Mouse (Mus musculus) heart, adult 2 months (tissue): ENCODE results near the gene Anapc11. TPM values are rescaled to one million over a fixed set of nuclear protein-coding genes. Genes with fewer than 3 reads are reported as not detected.

Source experiments
- DNase-seq, 2 experiments: peaks; one replicate each; pipeline ENCODE4 v3.0.0; 2021
- H3K27ac ChIP-seq: fragments of 200-600 bp; 2 replicates; pipeline ENCODE4 v1.8.1; 2022
- H3K27me3 ChIP-seq: fragments of 200-500 bp; 2 replicates; pipeline ENCODE4 v1.6.1; 2012; ENCODE audit warnings: mild to moderate bottlenecking, low read length, inconsistent platforms, mixed read lengths; ENCODE audit not compliant: control insufficient read depth, insufficient read depth
- H3K36me3 ChIP-seq: fragments of 200-500 bp; 2 replicates; pipeline ENCODE4 v1.6.1; 2012; ENCODE audit warnings: low read length, inconsistent platforms; ENCODE audit not compliant: control insufficient read depth, insufficient read depth
- H3K4me1 ChIP-seq: fragments of 200-500 bp; 2 replicates; pipeline ENCODE4 v1.6.1; 2011; ENCODE audit warnings: low read length; ENCODE audit not compliant: control insufficient read depth, insufficient read depth
- H3K4me3 ChIP-seq: fragments of 200-600 bp; 2 replicates; pipeline ENCODE4 v1.8.1; 2022
- H3K79me2 ChIP-seq: fragments of 200-500 bp; replicated peaks from 2 replicates; pipeline ENCODE4 v1.6.1; 2012; ENCODE audit warnings: mild to moderate bottlenecking, inconsistent platforms, low read length, moderate library complexity, mixed read lengths; ENCODE audit not compliant: control insufficient read depth, insufficient read depth
- H3K9ac ChIP-seq: fragments of 200-500 bp; 2 replicates; pipeline ENCODE4 v1.6.1; 2012; ENCODE audit warnings: low read depth, mild to moderate bottlenecking, control low read depth, inconsistent platforms, low read length, mixed read lengths
- CTCF ChIP-seq: fragments of 200-600 bp; IDR thresholded peaks from 2 replicates; pipeline ENCODE4 v1.8.1; 2022; ENCODE audit warnings: antibody characterized with exemption, mild to moderate bottlenecking, moderate library complexity
- EP300 ChIP-seq: fragments of 200-500 bp; IDR thresholded peaks from 2 replicates; pipeline ENCODE4 v1.6.1; 2011; ENCODE audit warnings: low read depth, low read length, control low read depth; ENCODE audit not compliant: insufficient read depth
- POLR2A ChIP-seq: fragments of 200-500 bp; IDR thresholded peaks from 2 replicates; pipeline ENCODE4 v1.6.1; 2011; ENCODE audit warnings: mild to moderate bottlenecking, low read depth, low read length, control low read depth; ENCODE audit not compliant: insufficient read depth
- WGBS: fragments of 180-500 bp; shearing (Covaris S2); methylation state at CpG from one replicate; pipeline ENCODE4 v1.1.7; 2018; 5-methylcytosine and 5-hydroxymethylcytosine counted together
- intact Hi-C: fragments of 180-260 bp; cut with DNase I; formaldehyde crosslinking; loops from one replicate; pipeline ENCODE4 v1.15.1; 2025
- polyA plus RNA-seq: library from polyadenylated mRNA; depleted of rRNA; stranded (reverse); fragments of >200 nt; gene quantifications from 2 replicates; pipeline ENCODE4 v1.2.3, GENCODE M21; 2012
- total RNA-seq, 2 experiments: library from RNA; stranded (reverse); gene quantifications; 2 replicates each; pipeline ENCODE4 v1.2.3; 2021

Gene Anapc11
- total and polyA plus RNA-seq, 3 experiments = 79.9 to 105 (median 89.0) TPM

DNA sequence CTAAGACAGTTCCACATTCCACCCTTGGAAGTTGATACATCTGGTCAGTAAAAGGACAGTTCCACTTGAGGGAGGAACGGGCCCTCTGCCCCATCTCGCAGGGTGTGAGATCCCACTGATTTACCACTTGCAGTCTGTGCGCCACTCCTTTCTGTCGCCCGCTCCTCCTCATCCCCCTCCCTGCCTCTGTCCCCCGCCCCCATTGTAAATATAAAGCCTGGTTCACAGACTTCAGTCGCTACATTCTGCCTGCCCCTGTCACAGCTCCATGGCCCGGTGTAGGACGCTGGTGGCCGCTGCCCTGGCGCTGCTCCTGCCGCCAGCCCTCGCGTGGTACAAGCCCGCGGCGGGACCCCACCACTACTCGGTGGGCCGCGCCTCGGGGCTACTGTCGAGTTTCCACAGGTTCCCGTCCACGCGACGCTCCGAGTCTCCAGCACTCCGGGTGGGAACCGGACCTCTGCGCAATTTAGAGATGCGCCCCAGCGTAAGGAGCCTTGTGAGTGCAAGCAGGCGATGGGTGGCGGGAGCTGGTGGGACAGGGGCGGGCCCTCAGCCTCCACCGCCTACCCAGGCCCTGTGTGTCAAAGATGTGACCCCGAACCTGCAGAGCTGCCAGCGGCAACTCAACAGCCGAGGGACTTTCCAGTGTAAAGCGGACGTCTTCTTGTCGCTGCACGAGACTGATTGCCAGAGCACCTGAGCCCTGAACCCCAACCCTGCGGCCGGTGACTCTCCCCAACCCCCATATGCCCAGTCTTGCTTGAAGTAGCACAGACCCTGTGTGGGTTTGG lies 10.2 kb downstream of the Anapc11 start, which contains the start of gene Npb:
TSS of gene Npb (plus strand) at position 237 of the 794 bp plus-strand sequence.
- intact Hi-C loops = no loop called here
- Histone ChIP-seq H3K4me3 (no peak within 1 kb of the TSS), H3K27ac (no peak within 1 kb of the TSS), H3K27me3 (no peaks in the 10 kb centered on the region), H3K36me3 (no peaks in the 10 kb centered on the region), H3K79me2 (no peaks in the 10 kb centered on the region), H3K4me1 (peaks cover 4% of the 10 kb centered on the region), H3K9ac (no peak within 1 kb of the TSS; the same call in 1 of the 2 replicates)
- 23% methylated on average over 45 of the region's 45 CpGs for WGBS
- DNase-seq = no peak
- TF ChIP-seq EP300 (no peak), POLR2A (no peak), CTCF (no peak)

DNA sequence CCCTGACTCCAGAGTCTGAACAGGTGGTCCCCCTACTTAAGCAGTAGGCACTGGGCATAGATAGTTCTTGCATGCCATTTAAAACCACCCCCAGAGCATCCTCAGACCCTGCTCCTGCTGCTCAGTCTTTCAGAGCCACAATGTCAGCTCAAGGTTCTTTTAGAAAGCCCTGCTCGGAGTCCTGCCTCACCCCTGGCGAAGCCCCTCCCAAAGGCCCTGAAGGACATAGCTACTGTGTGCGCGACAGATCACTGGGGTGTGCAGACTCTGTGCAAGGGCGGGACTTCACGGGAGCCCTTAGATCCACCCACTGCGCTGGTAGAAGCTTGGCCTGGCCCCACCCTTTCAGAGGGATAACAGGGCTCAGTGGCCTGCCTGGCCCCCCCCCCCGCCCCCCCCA lies 11.0 kb downstream of the Anapc11 start:
- Histone ChIP-seq H3K36me3 (no peaks in the 10 kb centered on the region), H3K27ac (no peak overlapping the region), H3K79me2 (no peaks in the 10 kb centered on the region), H3K4me3 (no peak overlapping the region), H3K9ac (no peak overlapping the region), H3K4me1 (peaks cover 4% of the 10 kb centered on the region), H3K27me3 (no peaks in the 10 kb centered on the region)
- no peak for DNase-seq
- TF ChIP-seq POLR2A = no peak
- no peak for TF ChIP-seq EP300
- no peak for TF ChIP-seq CTCF
- intact Hi-C loops = no loop called here
- WGBS = 66% methylated on average over 8 of the region's 8 CpGs

DNA sequence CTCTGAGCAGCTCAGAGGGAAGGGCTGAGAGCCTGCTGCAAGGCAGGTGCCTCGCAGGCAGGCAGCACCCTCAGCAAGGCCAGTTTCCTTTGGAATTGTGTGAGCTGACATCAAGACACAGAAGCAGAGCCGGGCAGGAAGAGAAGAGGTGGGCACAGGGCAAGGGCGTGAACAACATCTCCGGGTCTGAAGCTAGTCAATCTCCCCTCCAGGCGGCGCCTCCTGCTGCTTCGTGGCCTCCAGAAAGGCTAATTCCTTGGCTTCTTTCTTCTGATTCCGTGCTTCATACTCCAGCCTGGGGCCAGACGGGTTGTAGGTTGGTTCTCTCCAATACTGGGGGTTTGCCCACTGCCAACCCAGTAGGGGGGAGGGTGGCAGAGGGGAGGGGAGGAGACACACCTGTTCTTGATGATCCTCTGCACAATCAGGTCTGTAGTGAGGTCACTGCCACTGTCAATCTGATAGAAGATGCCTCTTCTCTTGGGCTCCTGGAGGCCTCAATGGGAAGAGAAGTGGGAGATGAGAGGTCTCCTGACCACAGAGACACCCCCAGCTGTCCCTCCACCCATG lies 12.3 kb downstream of the Anapc11 start:
- no peaks in the 10 kb centered on the region for H3K79me2 ChIP-seq
- H3K36me3 ChIP-seq = no peaks in the 10 kb centered on the region
- H3K9ac ChIP-seq = no peak overlapping the region
- no peak for TF ChIP-seq POLR2A
- TF ChIP-seq CTCF = no peak
- no peak for TF ChIP-seq EP300
- no peak for DNase-seq
- peaks cover 4% of the 10 kb centered on the region for H3K4me1 ChIP-seq
- H3K27ac ChIP-seq = no peak overlapping the region
- no peak overlapping the region for H3K4me3 ChIP-seq
- intact Hi-C loops = no loop called here
- WGBS = 89% methylated on average over 9 of the region's 9 CpGs
- H3K27me3 ChIP-seq = no peaks in the 10 kb centered on the region

DNA sequence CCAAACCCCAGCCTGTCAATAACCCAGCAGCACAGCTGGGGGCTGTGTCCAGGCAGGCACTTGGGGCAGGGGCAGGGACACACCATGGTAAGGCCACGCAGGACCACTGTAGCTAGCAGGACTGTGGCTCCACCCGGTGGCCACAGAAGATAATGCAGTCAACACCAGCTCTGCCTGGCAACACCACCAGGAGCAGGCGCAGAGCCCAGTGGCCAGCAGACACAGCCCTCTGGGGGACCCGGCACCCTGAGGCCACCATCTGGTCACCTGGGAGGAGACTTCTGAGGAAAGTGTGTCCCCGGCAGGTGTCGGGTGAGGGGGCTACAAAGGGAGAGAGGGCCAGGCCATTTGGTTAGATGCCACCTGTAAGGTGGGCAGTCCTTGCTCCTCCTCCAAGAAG lies 14.5 kb downstream of the Anapc11 start:
- H3K27ac ChIP-seq = no peak overlapping the region
- TF ChIP-seq POLR2A (no peak), EP300 (peak; percentile 86), CTCF (peak; percentile 88)
- DNase-seq = peak; percentile 72 to 80
- intact Hi-C loops = loop anchor here (1.0 to 2.0 kb wide), 3 partner anchors 30 to 123 kb away; no protein-coding TSS in a partner anchor
- H3K79me2 ChIP-seq = no peaks in the 10 kb centered on the region
- H3K9ac ChIP-seq = no peak overlapping the region
- H3K4me1 ChIP-seq = peaks cover 3% of the 10 kb centered on the region
- H3K36me3 ChIP-seq = no peaks in the 10 kb centered on the region
- no peak overlapping the region for H3K4me3 ChIP-seq
- H3K27me3 ChIP-seq = no peaks in the 10 kb centered on the region
- WGBS = 37% methylated on average over 6 of the region's 6 CpGs

DNA sequence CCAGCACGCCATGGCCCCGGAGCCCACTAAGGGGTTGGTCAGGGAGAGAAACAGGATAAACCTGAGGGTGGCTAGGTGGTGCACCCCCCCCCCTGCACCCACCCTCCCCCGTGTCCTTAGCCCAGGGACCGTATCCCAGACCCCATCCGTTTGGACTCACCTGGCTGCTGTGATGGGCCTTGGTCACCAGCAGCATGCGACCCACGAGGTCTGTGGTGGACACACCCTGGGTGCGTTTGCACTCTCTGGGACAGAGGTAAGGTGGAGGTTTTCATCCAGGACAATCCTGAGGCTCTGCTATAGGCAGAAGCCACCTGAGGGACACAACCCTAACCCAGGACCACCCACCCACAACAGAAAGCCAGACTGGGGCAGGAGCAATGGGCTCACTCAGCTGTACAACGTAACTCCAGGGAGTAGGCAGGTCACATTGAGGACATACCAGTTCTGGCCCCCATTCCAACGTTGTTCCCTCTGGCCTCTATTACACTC lies 15.3 kb downstream of the Anapc11 start:
- H3K4me3 ChIP-seq = no peak overlapping the region
- no peak overlapping the region for H3K9ac ChIP-seq
- 82% methylated on average over 10 of the region's 10 CpGs for WGBS
- H3K36me3 ChIP-seq = no peaks in the 10 kb centered on the region
- H3K79me2 ChIP-seq = no peaks in the 10 kb centered on the region
- no peaks in the 10 kb centered on the region for H3K27me3 ChIP-seq
- DNase-seq = no peak
- H3K4me1 ChIP-seq = peaks cover 3% of the 10 kb centered on the region
- H3K27ac ChIP-seq = no peak overlapping the region
- intact Hi-C loops = loop anchor here (2.0 kb wide), 1 partner anchor 31 kb away; no protein-coding TSS in a partner anchor
- TF ChIP-seq EP300 = no peak
- TF ChIP-seq CTCF = no peak
- no peak for TF ChIP-seq POLR2A

- Histone ChIP-seq H3K4me1 (peaks cover 3% of the 10 kb centered on the region), H3K27ac (no peak overlapping the region), H3K36me3 (no peaks in the 10 kb centered on the region), H3K79me2 (no peaks in the 10 kb centered on the region), H3K27me3 (no peaks in the 10 kb centered on the region), H3K4me3 (no peak overlapping the region), H3K9ac (no peak overlapping the region)
- TF ChIP-seq CTCF (no peak), EP300 (no peak), POLR2A (no peak)
- no peak for DNase-seq
- WGBS = 83% methylated on average over 8 of the region's 8 CpGs
- intact Hi-C loops = loop anchor here (2.0 kb wide), 1 partner anchor 31 kb away; no protein-coding TSS in a partner anchor
These were observed 15.8 kb downstream of the Anapc11 start for GRCm38 (mm10) chr11:120613976-120614375.
